Mouse (Mus musculus): ENCODE measurements around the gene Ndufv3.
A peak's percentile ranks its signal among the peaks of the same experiment; 100 is the strongest.

Gene Ndufv3

GRCm38 (mm10) chr17:31556253-31556652, 36.3 kb downstream of the Ndufv3 start:
- no peak for DNase-seq (ENCODE audit: low read depth, low spot score)

- no peak for DNase-seq (ENCODE audit: low read depth, low spot score)
Measured at GRCm38 (mm10) chr17:31557124-31557880, 37.4 kb downstream of the Ndufv3 start.

- no peak for DNase-seq (ENCODE audit: low read depth, low spot score)
Measured at GRCm38 (mm10) chr17:31557947-31558542, 38.1 kb downstream of the Ndufv3 start.

- no peak for DNase-seq (ENCODE audit: low read depth, low spot score)
Measured at GRCm38 (mm10) chr17:31559021-31559789, 39.3 kb downstream of the Ndufv3 start.

GRCm38 (mm10) chr17:31563632-31564014, 43.7 kb downstream of the Ndufv3 start:
- no peak for DNase-seq (ENCODE audit: low read depth, low spot score)

GRCm38 (mm10) chr17:31564015-31564857, 44.3 kb downstream of the Ndufv3 start, which contains the start of gene Pknox1:
TSS of gene Pknox1 (plus strand) at chr17:31564734.
- peak; percentile 99 for DNase-seq (ENCODE audit: low read depth, low spot score)

- no peak for DNase-seq (ENCODE audit: low read depth, low spot score)
Measured at GRCm38 (mm10) chr17:31564858-31565140, 44.9 kb downstream of the Ndufv3 start.

GRCm38 (mm10) chr17:31565141-31566056, 45.5 kb downstream of the Ndufv3 start:
- no peak for DNase-seq (ENCODE audit: low read depth, low spot score)

GRCm38 (mm10) chr17:31566276-31566675, 46.4 kb downstream of the Ndufv3 start:
- no peak for DNase-seq (ENCODE audit: low read depth, low spot score)

GRCm38 (mm10) chr17:31569756-31570155, 49.8 kb downstream of the Ndufv3 start:
- DNase-seq (ENCODE audit: low read depth, low spot score): no peak

GRCm38 (mm10) chr17:31570321-31570925, 50.5 kb downstream of the Ndufv3 start:
- DNase-seq (ENCODE audit: low read depth, low spot score): no peak

- no peak for DNase-seq (ENCODE audit: low read depth, low spot score)
Measured at GRCm38 (mm10) chr17:31571689-31572088, 51.8 kb downstream of the Ndufv3 start.

- DNase-seq (ENCODE audit: low read depth, low spot score): no peak
Measured at GRCm38 (mm10) chr17:31574662-31575061, 54.7 kb downstream of the Ndufv3 start.

- no peak for DNase-seq (ENCODE audit: low read depth, low spot score)
Measured at GRCm38 (mm10) chr17:31576394-31577175, 56.7 kb downstream of the Ndufv3 start.

GRCm38 (mm10) chr17:31580344-31580743, 60.4 kb downstream of the Ndufv3 start:
- no peak for DNase-seq (ENCODE audit: low read depth, low spot score)

Data from retina, postnatal 7 days (tissue).